Mouse (Mus musculus) kidney, postnatal 25 days (tissue): ENCODE results near the gene Pex1.
A peak's percentile ranks its signal among the peaks of the same experiment; 100 is the strongest.
"Not testable (repeated sequence)": the region's sequence is repeated elsewhere in the genome, so short reads cannot be mapped to it uniquely, and the experiment has no call there.

Experiments
- DNase-seq, 2 experiments: peaks; one replicate each; pipeline ENCODE4 v3.0.0; 2021; ENCODE audit warnings: mixed read lengths in 2 of 2

Gene Pex1

DNA sequence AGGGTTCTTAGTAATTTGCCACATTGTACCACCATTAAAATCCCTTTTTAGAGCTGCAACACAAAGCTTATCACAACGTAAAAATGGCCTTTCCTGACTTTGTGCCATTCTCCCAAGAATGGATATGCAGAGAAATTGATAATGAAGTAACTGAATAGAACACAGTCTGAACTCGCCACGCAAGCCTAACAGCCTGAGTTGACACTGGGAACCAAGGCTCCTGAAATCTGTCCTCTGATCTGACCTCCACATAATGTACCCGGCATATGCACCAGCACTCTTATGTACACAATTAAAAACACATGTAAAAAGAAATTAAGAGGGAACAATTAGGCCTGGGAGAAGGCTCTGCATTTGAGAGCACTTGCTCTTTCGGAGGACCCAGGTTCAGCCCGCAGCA, 49.5 kb downstream of the Pex1 start:
- DNase-seq: no peak

GRCm38 (mm10) chr5:3646539-3646938, 50.7 kb downstream of the Pex1 start:
- no peak for DNase-seq

GRCm38 (mm10) chr5:3646991-3647707, 51.3 kb downstream of the Pex1 start:
- peak; percentile 68 to 70 for DNase-seq

GRCm38 (mm10) chr5:3647708-3648121, 51.8 kb downstream of the Pex1 start:
- peak; percentile 93 to 97 for DNase-seq

- no peak for DNase-seq
Observed at GRCm38 (mm10) chr5:3648206-3648848, 52.5 kb downstream of the Pex1 start.

- no peak for DNase-seq
Observed at GRCm38 (mm10) chr5:3648849-3649210, 53.0 kb downstream of the Pex1 start.

GRCm38 (mm10) chr5:3650881-3651280, 55.0 kb downstream of the Pex1 start, which contains the start of gene Tmbim7:
Tmbim7 (plus strand) TSS chr5:3651181.
- DNase-seq: no peak

DNA sequence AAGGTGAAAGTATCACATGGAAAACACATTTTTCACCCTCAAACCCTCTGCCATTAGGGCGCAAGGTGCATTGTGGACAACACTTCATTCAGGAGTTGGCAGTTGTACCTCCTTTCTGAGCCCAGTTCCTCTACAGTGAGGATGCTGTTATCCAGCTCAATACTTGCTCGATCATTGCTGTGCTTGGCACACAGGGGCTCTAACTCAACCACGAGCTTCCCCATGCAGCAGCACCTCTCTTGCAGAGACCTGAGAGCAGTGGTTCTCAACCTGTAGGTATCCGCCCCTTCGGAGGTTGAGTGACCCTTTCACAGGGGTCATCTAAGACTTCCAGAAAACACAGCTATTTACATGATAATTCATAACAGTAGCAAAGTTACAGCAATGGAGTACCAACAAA, 55.8 kb downstream of the Pex1 start:
- DNase-seq: no peak

DNA sequence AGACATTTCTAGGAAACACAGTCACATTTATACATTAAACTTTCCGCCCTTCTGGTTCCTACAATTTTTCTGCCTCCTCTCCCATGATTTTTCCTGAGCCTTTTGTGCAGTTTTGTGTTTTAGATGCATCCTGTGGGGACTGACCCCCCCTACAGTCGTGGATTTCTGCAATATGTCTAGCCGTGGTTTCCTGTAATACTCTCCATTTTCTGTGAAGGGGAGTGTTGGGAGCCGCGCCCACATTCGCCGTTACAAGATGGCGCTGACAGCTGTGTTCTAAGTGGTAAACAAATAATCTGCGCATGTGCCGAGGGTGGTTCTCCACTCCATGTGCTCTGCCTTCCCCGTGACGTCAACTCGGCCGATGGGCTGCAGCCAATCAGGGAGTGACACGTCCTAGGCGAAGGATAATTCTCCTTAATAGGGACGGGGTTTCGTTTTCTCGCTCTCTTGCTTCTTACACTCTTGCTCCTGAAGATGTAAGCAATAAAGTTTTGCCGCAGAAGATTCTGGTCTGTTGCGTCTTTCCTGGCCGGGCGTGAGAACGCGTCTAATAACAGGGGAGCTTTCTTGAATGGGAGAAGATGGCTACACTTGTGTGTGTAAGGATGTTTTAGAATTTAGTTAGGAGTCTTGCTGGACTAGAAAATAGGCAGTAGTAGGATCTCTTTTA, 57.2 kb downstream of the Pex1 start:
- not testable (repeated sequence) for DNase-seq

DNA sequence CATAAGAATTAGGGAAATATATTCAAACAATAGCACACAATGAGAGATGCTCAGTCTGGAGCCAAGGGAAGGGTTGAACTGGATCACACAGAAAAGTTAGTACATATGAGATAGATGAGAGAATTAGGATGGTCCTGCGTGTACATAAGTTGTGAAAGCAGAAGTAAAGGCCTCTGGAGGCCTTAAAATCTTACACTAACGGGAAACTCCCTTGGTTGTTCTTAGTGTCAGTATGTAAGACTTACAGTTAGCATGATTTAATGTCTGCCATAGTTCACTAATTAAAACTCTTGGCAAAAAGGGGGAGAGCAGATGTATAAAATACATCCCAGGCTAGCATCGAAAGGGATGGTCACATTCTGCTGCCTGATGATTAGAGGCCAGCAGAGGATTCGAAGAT, 57.9 kb downstream of the Pex1 start:
- DNase-seq: no peak

DNA sequence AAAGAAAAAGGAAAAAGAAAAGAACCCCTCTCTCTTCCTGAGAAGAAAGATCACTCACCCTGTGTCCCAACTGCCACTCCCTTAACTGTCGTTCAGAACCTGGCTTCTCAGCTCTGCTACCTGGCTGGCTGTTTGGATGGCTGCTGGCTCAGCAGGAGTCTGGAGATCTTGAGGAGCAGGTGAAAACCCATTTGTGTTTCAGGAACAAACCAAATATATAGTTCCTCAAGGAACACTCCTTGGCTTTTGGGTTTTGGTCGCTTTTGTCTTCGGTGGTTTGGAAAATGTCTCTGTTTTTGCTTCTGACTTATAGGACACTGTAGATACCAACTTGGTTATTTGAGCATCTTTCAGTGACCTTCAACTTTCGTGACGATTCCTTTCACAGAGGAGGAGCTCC, 61.2 kb downstream of the Pex1 start, which contains the start of gene Gatad1:
TSS of gene Gatad1 (minus strand) at position 101 of the 400 bp plus-strand sequence.
- DNase-seq: no peak

GRCm38 (mm10) chr5:3665225-3665624, 69.4 kb downstream of the Pex1 start:
- no peak for DNase-seq

DNA sequence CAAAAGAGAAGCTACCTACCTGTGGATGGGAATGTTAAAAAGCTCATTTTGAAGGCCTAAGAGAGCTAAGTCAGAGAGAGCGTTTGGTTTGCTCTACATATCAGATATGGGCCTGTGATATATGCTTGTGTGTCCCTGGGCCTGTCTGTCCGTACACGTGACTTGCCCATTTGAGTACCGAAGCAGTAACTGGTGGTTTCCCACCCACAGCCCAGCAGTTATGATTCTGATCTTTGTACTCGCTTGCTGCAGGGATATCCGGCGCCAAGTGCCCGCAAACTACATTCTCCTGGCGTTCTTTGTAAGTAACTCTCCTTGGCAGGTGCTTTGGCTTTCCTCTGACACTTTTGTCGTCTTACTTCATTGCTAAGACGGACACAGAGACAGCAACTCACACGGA, 70.7 kb downstream of the Pex1 start:
- DNase-seq: no peak

- DNase-seq: no peak
Observed at GRCm38 (mm10) chr5:3669938-3670554, 74.2 kb downstream of the Pex1 start.
